Mouse (Mus musculus) ES-Bruce4 (cell line): ENCODE results near the gene Senp1.

ENCODE experiments used
- CTCF ChIP-seq: IDR thresholded peaks from one replicate; pipeline ENCODE4 v1.8.1; 2011; ENCODE audit warnings: low read depth, low read length
- EP300 ChIP-seq: IDR thresholded peaks from 2 replicates; pipeline ENCODE4 v1.6.1; 2011; ENCODE audit warnings: low read depth, low read length; ENCODE audit not compliant: insufficient read depth
- POLR2A ChIP-seq: IDR thresholded peaks from one replicate; pipeline ENCODE4 v1.8.1; 2011; ENCODE audit warnings: low read length; ENCODE audit not compliant: insufficient read depth

DNA sequence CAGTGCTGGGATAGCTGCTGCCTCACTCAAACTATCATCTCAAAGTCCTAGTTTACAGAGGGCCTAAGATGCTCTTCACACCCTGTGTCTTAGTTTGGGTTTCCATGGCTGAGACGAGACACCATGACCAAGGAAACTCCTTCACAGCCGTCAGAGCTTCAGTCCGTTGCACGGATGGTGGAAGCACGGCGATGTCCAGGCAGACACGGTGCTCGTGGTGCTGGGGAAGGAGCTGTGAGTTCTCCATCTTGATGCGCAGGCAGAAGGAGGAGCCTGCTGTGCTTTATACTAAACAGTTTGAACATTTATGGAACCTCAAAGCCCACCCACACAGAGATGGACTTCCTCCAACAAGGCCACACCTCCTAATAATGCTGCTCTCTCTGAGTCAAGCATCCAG is 43.3 kb upstream of the Senp1 start:
- TF ChIP-seq POLR2A (no peak), CTCF (no peak), EP300 (no peak)
